Mouse (Mus musculus): ENCODE measurements around the gene Ddx47. TPM values are rescaled to one million over a fixed set of nuclear protein-coding genes. Genes with fewer than 3 reads are reported as not detected.

Ddx47 gene
- polyA plus RNA-seq, 1 experiment from 2014 or later = 126 TPM

DNA sequence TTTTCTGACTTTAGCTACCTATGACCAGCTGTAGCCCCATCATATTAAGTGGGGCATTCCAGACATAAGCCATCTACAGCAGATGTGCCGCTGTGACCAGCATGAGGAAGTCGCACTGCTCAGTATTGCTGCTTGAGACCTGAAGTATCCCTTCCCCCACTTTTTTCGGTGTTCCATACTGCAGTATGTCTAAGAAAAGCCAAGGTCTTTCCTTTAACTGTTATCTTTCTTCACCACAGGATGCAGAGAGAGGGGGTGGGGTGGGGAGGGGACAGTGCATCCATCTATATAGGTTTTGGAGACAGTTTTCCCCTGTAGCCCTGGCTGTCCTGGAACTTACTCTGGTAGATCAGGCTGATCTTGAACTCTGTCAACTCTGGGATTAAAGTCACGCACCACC is 5.0 kb upstream of the Ddx47 start:
- no peak overlapping the region for H3K4me2 ChIP-seq
- WGBS = 90% methylated on average over 4 of the region's 4 CpGs
- no peaks in the 10 kb centered on the region for H3K4me1 ChIP-seq (replicated peaks)
- H3K27me3 ChIP-seq = no peaks in the 10 kb centered on the region
- no peaks in the 10 kb centered on the region for H3K9me3 ChIP-seq
- H3K9ac ChIP-seq (replicated peaks) = no peak overlapping the region
- H3K27ac ChIP-seq = no peak overlapping the region
- no peak for ATAC-seq (ENCODE audit: insufficient number of reproducible peaks, insufficient read depth, low FRiP score, low TSS enrichment, low read depth)
- no peaks in the 10 kb centered on the region for H3K36me3 ChIP-seq
- no peak overlapping the region for H3K4me3 ChIP-seq (replicated peaks)

DNA sequence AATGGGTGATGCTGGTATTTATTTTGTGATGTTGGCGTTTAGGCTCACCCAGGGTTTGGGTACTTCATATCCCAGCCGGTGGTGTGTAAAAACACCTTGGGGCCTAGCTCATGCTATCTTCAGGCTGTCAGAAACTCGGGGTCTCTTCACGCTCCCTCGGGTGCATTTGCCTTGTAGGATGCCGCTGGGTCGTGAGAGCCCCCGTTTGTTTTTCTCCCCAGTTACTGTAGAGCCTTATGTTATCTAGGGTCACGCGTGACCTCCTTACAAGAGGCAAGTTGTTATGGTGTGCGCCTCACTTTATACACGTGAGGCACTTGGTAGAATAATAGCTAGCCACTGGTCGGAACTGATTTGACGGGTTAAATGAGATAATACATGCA is 313 bp downstream of the Ddx47 start:
- no peaks in the 10 kb centered on the region for H3K9me3 ChIP-seq
- H3K9ac ChIP-seq (replicated peaks) = peak overlapping the region; percentile 82
- 2% methylated on average over 14 of the region's 14 CpGs for WGBS
- H3K4me2 ChIP-seq = peak overlapping the region; percentile 82
- H3K4me1 ChIP-seq (replicated peaks) = peaks cover 6% of the 10 kb centered on the region
- peak; percentile 44; the same call in 1 of the 2 replicates for ATAC-seq (ENCODE audit: insufficient number of reproducible peaks, insufficient read depth, low FRiP score, low TSS enrichment, low read depth)
- H3K27me3 ChIP-seq = no peaks in the 10 kb centered on the region
- H3K36me3 ChIP-seq = peaks cover 31% of the 10 kb centered on the region
- H3K4me3 ChIP-seq (replicated peaks) = peak overlapping the region; percentile 65
- H3K27ac ChIP-seq = no peak overlapping the region

DNA sequence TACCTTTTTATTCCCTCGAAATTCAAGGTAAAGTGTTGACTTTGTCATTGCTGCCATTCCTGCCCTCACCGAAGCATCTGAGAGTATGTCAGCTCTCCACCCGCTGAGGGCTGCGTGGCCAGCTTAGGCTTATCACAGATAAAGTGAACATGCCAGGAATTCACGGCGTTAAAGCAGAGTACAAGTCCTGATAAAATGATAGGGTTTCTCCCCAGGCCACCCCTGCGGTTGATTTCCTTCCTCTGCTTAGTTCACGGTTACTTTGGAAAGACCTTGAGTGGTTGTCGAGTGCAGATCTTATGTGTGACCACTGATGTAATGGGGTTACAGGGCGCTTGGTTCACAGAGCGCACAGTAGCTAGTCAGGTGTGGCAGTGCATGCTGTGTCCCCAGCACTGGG is 5.8 kb downstream of the Ddx47 start:
- H3K4me2 ChIP-seq = no peak overlapping the region
- no peak for ATAC-seq (ENCODE audit: insufficient number of reproducible peaks, insufficient read depth, low FRiP score, low TSS enrichment, low read depth)
- H3K4me1 ChIP-seq (replicated peaks) = peaks cover 3% of the 10 kb centered on the region
- no peaks in the 10 kb centered on the region for H3K9me3 ChIP-seq
- WGBS = 94% methylated on average over 11 of the region's 11 CpGs
- no peak overlapping the region for H3K4me3 ChIP-seq (replicated peaks)
- H3K36me3 ChIP-seq = peaks cover 86% of the 10 kb centered on the region
- H3K9ac ChIP-seq (replicated peaks) = no peak overlapping the region
- no peak overlapping the region for H3K27ac ChIP-seq
- H3K27me3 ChIP-seq = no peaks in the 10 kb centered on the region

DNA sequence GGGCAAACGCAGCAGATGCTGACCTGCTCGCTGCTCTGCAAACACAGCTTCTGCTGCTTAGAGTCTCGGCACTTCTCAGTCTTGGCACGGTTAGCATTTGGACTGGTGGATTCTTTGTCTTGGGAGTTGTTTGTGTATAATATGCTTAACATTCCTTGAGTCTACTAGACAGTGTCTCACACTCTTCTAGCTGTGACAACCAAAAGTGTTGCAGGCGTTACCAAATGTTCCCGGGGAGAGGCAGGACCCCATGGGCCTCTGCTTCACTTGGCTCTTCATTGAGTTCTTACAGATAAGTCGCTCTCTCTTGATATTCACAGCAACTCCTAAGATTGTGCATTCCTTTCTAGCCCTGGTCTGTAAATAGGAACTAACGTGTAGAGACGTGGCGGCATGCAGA is 8.2 kb downstream of the Ddx47 start:
- WGBS = 94% methylated on average over 10 of the region's 10 CpGs
- Histone ChIP-seq H3K27me3 (no peaks in the 10 kb centered on the region), H3K4me2 (no peak overlapping the region), H3K27ac (no peak overlapping the region), H3K9me3 (no peaks in the 10 kb centered on the region), H3K4me1 (replicated peaks) (no peaks in the 10 kb centered on the region), H3K9ac (replicated peaks) (no peak overlapping the region), H3K36me3 (peaks cover 100% of the 10 kb centered on the region), H3K4me3 (replicated peaks) (no peak overlapping the region)
- ATAC-seq (ENCODE audit: insufficient number of reproducible peaks, insufficient read depth, low FRiP score, low TSS enrichment, low read depth) = no peak

DNA sequence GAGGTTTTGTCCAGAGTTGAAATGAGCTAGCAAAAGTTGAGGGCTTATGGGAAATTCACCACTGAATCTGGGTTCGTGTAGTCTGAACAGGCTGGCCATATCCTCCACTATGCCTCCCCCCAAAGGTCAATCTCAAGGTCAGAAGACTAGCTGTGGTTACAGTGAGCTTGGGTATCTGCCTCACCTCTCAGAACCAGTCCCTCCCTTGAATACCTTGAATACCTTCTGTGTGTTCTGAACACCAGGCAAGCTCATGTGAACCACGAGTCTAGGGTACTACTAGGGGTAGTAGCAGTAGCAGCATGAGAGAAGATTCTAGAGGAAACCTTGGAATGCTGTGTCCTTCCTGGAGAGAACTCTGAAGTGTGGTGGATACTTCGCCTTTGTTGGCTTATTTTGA is 10.2 kb downstream of the Ddx47 start:
- ATAC-seq (ENCODE audit: insufficient number of reproducible peaks, insufficient read depth, low FRiP score, low TSS enrichment, low read depth) = no peak
- Histone ChIP-seq H3K27ac (no peak overlapping the region), H3K36me3 (peaks cover 90% of the 10 kb centered on the region), H3K4me1 (replicated peaks) (no peaks in the 10 kb centered on the region), H3K4me2 (no peak overlapping the region), H3K9ac (replicated peaks) (no peak overlapping the region), H3K27me3 (no peaks in the 10 kb centered on the region), H3K4me3 (replicated peaks) (no peak overlapping the region), H3K9me3 (no peaks in the 10 kb centered on the region)
- 89% methylated on average over 3 of the region's 3 CpGs for WGBS

GRCm38 (mm10) chr6:135023379-135023778 is 12.0 kb downstream of the Ddx47 start:
- 93% methylated on average over 14 of the region's 14 CpGs for WGBS
- H3K36me3 ChIP-seq = peaks cover 72% of the 10 kb centered on the region
- H3K27me3 ChIP-seq = no peaks in the 10 kb centered on the region
- H3K9me3 ChIP-seq = no peaks in the 10 kb centered on the region
- no peak overlapping the region for H3K27ac ChIP-seq
- no peak overlapping the region for H3K4me2 ChIP-seq
- no peak for ATAC-seq (ENCODE audit: insufficient number of reproducible peaks, insufficient read depth, low FRiP score, low TSS enrichment, low read depth)
- no peak overlapping the region for H3K9ac ChIP-seq (replicated peaks)
- no peaks in the 10 kb centered on the region for H3K4me1 ChIP-seq (replicated peaks)
- no peak overlapping the region for H3K4me3 ChIP-seq (replicated peaks)

GRCm38 (mm10) chr6:135024781-135025420 is 13.5 kb downstream of the Ddx47 start:
- H3K9ac ChIP-seq (replicated peaks) = no peak overlapping the region
- 75% methylated on average over 1 of the region's 1 CpGs for WGBS
- H3K36me3 ChIP-seq = peaks cover 57% of the 10 kb centered on the region

GRCm38 (mm10) chr6:135026232-135026631 is 14.8 kb downstream of the Ddx47 start:
- WGBS = 12% methylated on average over 3 of the region's 3 CpGs
- Histone ChIP-seq H3K36me3 (peaks cover 44% of the 10 kb centered on the region), H3K4me3 (replicated peaks) (no peak overlapping the region), H3K4me1 (replicated peaks) (peaks cover 8% of the 10 kb centered on the region; the same call in 1 of the 2 replicates), H3K27ac (no peak overlapping the region), H3K4me2 (no peak overlapping the region), H3K27me3 (no peaks in the 10 kb centered on the region), H3K9ac (replicated peaks) (no peak overlapping the region), H3K9me3 (no peaks in the 10 kb centered on the region)
- ATAC-seq (ENCODE audit: insufficient number of reproducible peaks, insufficient read depth, low FRiP score, low TSS enrichment, low read depth) = 0 out of 2 replicates have a peak, but pooled peaks have one; percentile 15

More at GRCm38 (mm10) chr6:135024781-135025420, 13.5 kb downstream of the Ddx47 start:
- Histone ChIP-seq H3K4me3 (replicated peaks) (no peak overlapping the region), H3K9me3 (no peaks in the 10 kb centered on the region), H3K4me1 (replicated peaks) (peaks cover 8% of the 10 kb centered on the region; the same call in 1 of the 2 replicates), H3K27ac (no peak overlapping the region), H3K27me3 (no peaks in the 10 kb centered on the region), H3K4me2 (no peak overlapping the region)
- no peak for ATAC-seq (ENCODE audit: insufficient number of reproducible peaks, insufficient read depth, low FRiP score, low TSS enrichment, low read depth)

GRCm38 (mm10) chr6:135026755-135027154 is 15.3 kb downstream of the Ddx47 start:
- Histone ChIP-seq H3K9ac (replicated peaks) (no peak overlapping the region), H3K4me3 (replicated peaks) (no peak overlapping the region), H3K4me2 (no peak overlapping the region), H3K27me3 (no peaks in the 10 kb centered on the region), H3K4me1 (replicated peaks) (peaks cover 8% of the 10 kb centered on the region; the same call in 1 of the 2 replicates), H3K9me3 (no peaks in the 10 kb centered on the region), H3K27ac (no peak overlapping the region), H3K36me3 (peaks cover 39% of the 10 kb centered on the region)
- no peak for ATAC-seq (ENCODE audit: insufficient number of reproducible peaks, insufficient read depth, low FRiP score, low TSS enrichment, low read depth)
- WGBS = 76% methylated on average over 2 of the region's 2 CpGs

- H3K36me3 ChIP-seq = peaks cover 14% of the 10 kb centered on the region
- no peak overlapping the region for H3K4me3 ChIP-seq (replicated peaks)
- WGBS = 38% methylated on average over 4 of the region's 4 CpGs
- H3K4me1 ChIP-seq (replicated peaks) = peaks cover 8% of the 10 kb centered on the region; the same call in 1 of the 2 replicates
- no peaks in the 10 kb centered on the region for H3K27me3 ChIP-seq
- no peaks in the 10 kb centered on the region for H3K9me3 ChIP-seq
- H3K4me2 ChIP-seq = no peak overlapping the region
- no peak for ATAC-seq (ENCODE audit: insufficient number of reproducible peaks, insufficient read depth, low FRiP score, low TSS enrichment, low read depth)
- no peak overlapping the region for H3K27ac ChIP-seq
- no peak overlapping the region for H3K9ac ChIP-seq (replicated peaks)
Observed at GRCm38 (mm10) chr6:135029246-135029645, 17.8 kb downstream of the Ddx47 start.

- ATAC-seq (ENCODE audit: insufficient number of reproducible peaks, insufficient read depth, low FRiP score, low TSS enrichment, low read depth) = no peak
- no peak overlapping the region for H3K27ac ChIP-seq
Observed at GRCm38 (mm10) chr6:135038674-135039073, 27.3 kb downstream of the Ddx47 start.

More at GRCm38 (mm10) chr6:135038674-135039073, 27.3 kb downstream of the Ddx47 start:
- Histone ChIP-seq H3K9me3 (no peaks in the 10 kb centered on the region), H3K36me3 (no peaks in the 10 kb centered on the region), H3K4me2 (no peak overlapping the region), H3K4me1 (replicated peaks) (peaks cover 10% of the 10 kb centered on the region), H3K27me3 (peaks cover 17% of the 10 kb centered on the region), H3K9ac (replicated peaks) (no peak overlapping the region), H3K4me3 (replicated peaks) (no peak overlapping the region)
- 64% methylated on average over 3 of the region's 3 CpGs for WGBS

All from limb, embryonic 12.5 days (tissue).